Mouse (Mus musculus) kidney, adult 2 months (tissue): ENCODE results near the gene Pik3r5.

Experiments used
- CTCF ChIP-seq: fragments of 200-500 bp; conservative IDR thresholded peaks from 2 replicates; pipeline ENCODE4 v1.5.1; 2011; ENCODE audit warnings: low read depth, mild to moderate bottlenecking, control low read depth, low read length, moderate library complexity, mixed read lengths; ENCODE audit not compliant: insufficient read depth, insufficient read length
- POLR2A ChIP-seq: fragments of 200-500 bp; IDR thresholded peaks from one replicate; pipeline ENCODE4 v1.6.1; 2011; ENCODE audit warnings: low read depth, low read length, control low read depth

DNA sequence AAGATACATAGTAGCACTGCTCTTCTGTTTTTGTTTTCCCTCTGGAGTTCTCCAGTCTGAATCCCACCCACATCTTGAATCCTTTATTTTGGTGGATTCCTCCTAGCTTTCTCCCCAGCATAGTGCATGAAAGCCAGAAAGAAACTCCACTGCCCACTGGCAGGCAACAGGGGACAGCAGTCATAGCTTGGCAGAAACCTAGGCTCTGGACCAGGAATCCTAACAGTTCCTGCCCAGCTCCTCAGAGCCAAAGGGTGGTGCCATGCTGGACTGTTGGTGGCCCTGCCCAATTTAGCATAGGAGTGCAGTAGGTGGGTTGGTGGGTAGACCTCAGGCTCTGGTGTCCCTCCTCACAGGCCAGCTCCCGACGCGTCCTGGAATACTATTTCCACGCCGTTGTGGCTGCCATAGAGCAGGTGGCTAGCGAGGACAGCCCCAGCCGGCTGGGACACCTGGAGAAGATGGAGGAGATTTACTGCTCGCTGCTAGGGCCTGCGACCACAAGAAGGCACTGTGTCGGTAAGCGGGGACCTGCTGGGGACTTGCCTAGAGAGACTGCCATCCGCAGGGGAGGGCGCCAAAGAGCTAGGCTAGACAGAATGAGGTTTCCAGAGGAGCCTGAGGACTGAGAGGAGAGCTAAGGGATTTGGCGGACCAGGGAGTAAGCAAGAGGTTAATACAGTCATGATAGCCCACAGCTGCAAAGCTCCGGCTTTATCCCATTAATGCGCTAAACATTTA lies 99.3 kb downstream of the Pik3r5 start:
- TF ChIP-seq CTCF (peak; percentile 45), POLR2A (no peak)
